Mouse (Mus musculus) heart, embryonic 13.5 days (tissue): ENCODE results near the gene Best2. TPM values are rescaled to one million over a fixed set of nuclear protein-coding genes. Genes with fewer than 3 reads are reported as not detected.
A peak's percentile ranks its signal among the peaks of the same experiment; 100 is the strongest.

Experiments
- ATAC-seq: fragments of 200-750 bp; cut with Nextera tagmentation; 2 replicates; pipeline ENCODE4 v1.8.0; 2017; ENCODE audit warnings: moderate TSS enrichment; ENCODE audit not compliant: insufficient number of reproducible peaks, low FRiP score, low TSS enrichment; ENCODE audit errors: extremely low read depth
- H3K27ac ChIP-seq: fragments of 300-500 bp; sonication (generic); replicated peaks from 2 replicates; pipeline ENCODE4 v1.5.1; 2015; ENCODE audit warnings: moderate library complexity, mild to moderate bottlenecking, inconsistent platforms
- H3K27me3 ChIP-seq: fragments of 300-500 bp; sonication (generic); replicated peaks from 2 replicates; pipeline ENCODE4 v1.6.1; 2015; ENCODE audit warnings: mild to moderate bottlenecking, inconsistent platforms
- H3K36me3 ChIP-seq: fragments of 300-500 bp; sonication (generic); 2 replicates; pipeline ENCODE4 v1.6.1; 2015; ENCODE audit warnings: mild to moderate bottlenecking, inconsistent platforms
- H3K4me1 ChIP-seq: fragments of 300-500 bp; sonication (generic); 2 replicates; pipeline ENCODE4 v1.6.1; 2015; ENCODE audit warnings: inconsistent platforms
- H3K4me2 ChIP-seq: fragments of 300-500 bp; sonication (generic); 2 replicates; pipeline ENCODE4 v1.6.1; 2015; ENCODE audit warnings: inconsistent platforms, mild to moderate bottlenecking, moderate library complexity
- H3K4me3 ChIP-seq: fragments of 300-500 bp; sonication (generic); 2 replicates; pipeline ENCODE4 v1.5.1; 2015; ENCODE audit warnings: moderate library complexity, mild to moderate bottlenecking, inconsistent platforms
- H3K9ac ChIP-seq: fragments of 300-500 bp; sonication (generic); 2 replicates; pipeline ENCODE4 v1.6.1; 2015; ENCODE audit warnings: inconsistent platforms, mild to moderate bottlenecking, moderate library complexity
- H3K9me3 ChIP-seq: fragments of 300-500 bp; sonication (generic); 2 replicates; pipeline ENCODE4 v1.6.1; 2016; ENCODE audit warnings: inconsistent platforms
- WGBS: fragments of 180-500 bp; shearing (Covaris S2); methylation state at CpG from one replicate; pipeline ENCODE4 v1.1.7; 2015; ENCODE audit warnings: mixed read lengths; 5-methylcytosine and 5-hydroxymethylcytosine counted together
- polyA plus RNA-seq: library from polyadenylated mRNA; unstranded; fragments of >200 nt; fragmentation: Nextera tagmentation; extraction: Ambion mirVana; gene quantifications from 2 replicates; pipeline ENCODE4 v1.2.1, GENCODE M21; 2015

Best2 gene
- polyA plus RNA-seq, 1 experiment from 2014 or later, result not detected

DNA sequence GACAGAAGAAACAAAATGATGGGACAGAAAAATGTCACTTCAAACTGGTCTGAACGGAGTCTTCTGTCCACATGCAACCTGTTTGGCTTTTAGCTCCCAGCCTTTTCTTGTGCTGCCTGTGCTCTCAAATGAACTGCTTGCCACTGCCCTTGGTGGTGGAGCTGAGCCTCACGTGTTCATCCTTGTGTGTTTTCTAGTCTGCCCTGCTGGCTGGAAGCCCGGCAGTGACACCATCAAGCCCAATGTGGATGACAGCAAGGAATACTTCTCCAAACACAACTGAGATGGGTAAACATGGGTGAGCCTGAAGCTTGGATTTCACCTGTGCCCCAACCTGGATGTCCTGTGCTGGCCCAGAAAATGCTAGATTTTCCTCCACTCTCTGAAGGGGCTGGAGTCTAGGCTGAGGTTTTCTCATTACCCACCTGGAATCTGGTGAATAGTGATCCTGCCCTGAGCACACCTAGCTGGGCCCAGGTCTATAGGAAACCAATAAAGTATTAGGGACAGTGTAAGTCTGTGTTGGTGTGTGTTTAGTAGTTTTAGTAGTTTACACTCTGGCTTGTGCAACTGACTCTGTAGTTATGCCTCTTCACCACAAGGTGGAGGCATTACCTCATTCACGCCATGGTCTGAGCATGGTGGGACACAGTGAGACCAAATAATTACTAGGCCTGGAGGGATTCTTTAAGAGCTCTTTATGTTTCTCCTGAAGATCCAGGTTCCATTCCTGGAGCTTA is 40.4 kb downstream of the Best2 start:
- Histone ChIP-seq H3K4me3 (peak overlapping the region; percentile 21; the same call in 1 of the 2 replicates), H3K4me1 (peaks cover 51% of the 10 kb centered on the region), H3K9ac (no peak overlapping the region), H3K4me2 (peak overlapping the region; percentile 99), H3K27ac (peak overlapping the region; percentile 4; the same call in 1 of the 2 replicates), H3K27me3 (no peaks in the 10 kb centered on the region), H3K36me3 (peaks cover 49% of the 10 kb centered on the region), H3K9me3 (no peaks in the 10 kb centered on the region)
- no peak for ATAC-seq
- WGBS, result 63% methylated on average over 4 of the region's 4 CpGs

DNA sequence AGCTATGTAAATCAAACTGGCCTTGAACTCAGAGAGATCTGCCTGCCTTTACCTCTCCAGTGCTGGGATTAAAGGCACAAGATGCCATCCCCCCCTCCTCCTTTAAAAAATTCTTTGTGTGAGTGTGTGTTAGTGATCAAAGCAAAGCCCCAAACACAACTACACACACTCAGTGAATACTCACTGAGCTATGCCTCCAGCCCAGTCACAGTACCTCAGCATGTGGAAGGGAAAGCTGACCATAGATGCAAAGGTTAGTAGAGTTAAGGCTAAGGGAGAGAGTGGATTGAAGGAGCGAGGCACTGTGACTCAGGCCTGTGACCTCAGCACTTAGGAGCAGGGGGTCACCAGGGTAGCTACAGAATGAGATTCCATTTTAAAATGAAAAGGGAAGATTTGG is 41.3 kb downstream of the Best2 start:
- 90% methylated on average over 1 of the region's 1 CpGs for WGBS
- Histone ChIP-seq H3K4me2 (peak overlapping the region; percentile 99), H3K27ac (peak overlapping the region; percentile 4; the same call in 1 of the 2 replicates)

DNA sequence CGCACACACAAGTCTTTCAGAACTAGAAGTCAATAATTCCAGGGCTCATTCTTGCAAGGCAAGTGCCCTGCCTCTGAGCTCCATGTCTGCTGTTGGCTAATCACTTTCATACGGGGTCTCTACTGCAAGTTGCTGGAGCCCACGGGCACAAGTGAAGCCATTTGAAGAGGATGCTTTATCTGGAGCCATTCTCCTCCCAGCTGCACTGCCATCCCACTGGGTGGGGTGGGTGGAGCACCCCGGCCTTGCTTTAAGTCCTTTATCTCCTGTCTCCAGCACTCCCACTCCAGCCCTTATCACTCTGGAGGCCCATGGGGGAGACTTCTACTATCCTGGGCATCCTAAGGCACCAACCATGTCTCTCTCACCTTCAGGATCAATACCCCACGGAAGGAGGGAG is 43.4 kb downstream of the Best2 start:
- 32% methylated on average over 5 of the region's 5 CpGs for WGBS

More for the DNA sequence above, 41.3 kb downstream of the Best2 start:
- ATAC-seq, result no peak
- Histone ChIP-seq H3K4me1 (peaks cover 51% of the 10 kb centered on the region), H3K4me3 (peak overlapping the region; percentile 21; the same call in 1 of the 2 replicates), H3K9ac (no peak overlapping the region), H3K27me3 (no peaks in the 10 kb centered on the region), H3K36me3 (peaks cover 49% of the 10 kb centered on the region), H3K9me3 (no peaks in the 10 kb centered on the region)

DNA sequence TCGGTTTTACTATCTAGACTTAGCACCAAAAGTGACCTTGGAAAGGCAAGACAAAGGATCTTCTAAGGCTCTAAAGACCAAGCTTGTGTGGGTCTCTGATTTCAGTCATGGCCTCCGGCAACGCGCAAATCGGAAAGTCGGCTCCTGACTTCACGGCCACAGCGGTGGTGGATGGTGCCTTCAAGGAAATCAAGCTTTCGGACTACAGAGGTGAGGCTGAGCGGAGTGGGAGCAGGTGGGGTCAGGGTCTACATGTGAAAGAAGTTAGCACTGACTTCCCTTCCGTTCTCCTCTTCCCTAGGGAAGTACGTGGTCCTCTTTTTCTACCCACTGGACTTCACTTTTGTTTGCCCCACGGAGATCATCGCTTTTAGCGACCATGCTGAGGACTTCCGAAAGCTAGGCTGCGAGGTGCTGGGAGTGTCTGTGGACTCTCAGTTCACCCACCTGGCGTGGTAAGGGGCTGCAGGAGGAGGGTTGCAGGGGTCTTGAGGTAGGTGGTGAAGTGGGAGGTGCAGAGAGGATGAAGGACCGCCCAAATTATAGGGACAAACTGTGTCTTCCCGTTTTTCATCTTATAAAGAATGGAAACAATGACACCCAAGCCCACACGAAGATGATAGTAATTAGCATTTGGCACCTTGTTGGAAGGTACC is 44.1 kb downstream of the Best2 start:
- Histone ChIP-seq H3K9me3 (no peaks in the 10 kb centered on the region), H3K36me3 (peaks cover 47% of the 10 kb centered on the region), H3K4me1 (peaks cover 50% of the 10 kb centered on the region), H3K4me3 (peak overlapping the region; percentile 67), H3K4me2 (peak overlapping the region; percentile 99), H3K27ac (peak overlapping the region; percentile 88), H3K9ac (peak overlapping the region; percentile 90), H3K27me3 (no peaks in the 10 kb centered on the region)
- ATAC-seq, result no peak
- WGBS, result 9% methylated on average over 21 of the region's 21 CpGs

More for the DNA sequence above, 43.4 kb downstream of the Best2 start:
- Histone ChIP-seq H3K36me3 (peaks cover 49% of the 10 kb centered on the region), H3K9ac (peak overlapping the region; percentile 90), H3K4me2 (peak overlapping the region; percentile 99), H3K4me3 (peak overlapping the region; percentile 67), H3K9me3 (no peaks in the 10 kb centered on the region), H3K27me3 (no peaks in the 10 kb centered on the region), H3K4me1 (peaks cover 51% of the 10 kb centered on the region), H3K27ac (peak overlapping the region; percentile 88)
- ATAC-seq, result peak; percentile 61

DNA sequence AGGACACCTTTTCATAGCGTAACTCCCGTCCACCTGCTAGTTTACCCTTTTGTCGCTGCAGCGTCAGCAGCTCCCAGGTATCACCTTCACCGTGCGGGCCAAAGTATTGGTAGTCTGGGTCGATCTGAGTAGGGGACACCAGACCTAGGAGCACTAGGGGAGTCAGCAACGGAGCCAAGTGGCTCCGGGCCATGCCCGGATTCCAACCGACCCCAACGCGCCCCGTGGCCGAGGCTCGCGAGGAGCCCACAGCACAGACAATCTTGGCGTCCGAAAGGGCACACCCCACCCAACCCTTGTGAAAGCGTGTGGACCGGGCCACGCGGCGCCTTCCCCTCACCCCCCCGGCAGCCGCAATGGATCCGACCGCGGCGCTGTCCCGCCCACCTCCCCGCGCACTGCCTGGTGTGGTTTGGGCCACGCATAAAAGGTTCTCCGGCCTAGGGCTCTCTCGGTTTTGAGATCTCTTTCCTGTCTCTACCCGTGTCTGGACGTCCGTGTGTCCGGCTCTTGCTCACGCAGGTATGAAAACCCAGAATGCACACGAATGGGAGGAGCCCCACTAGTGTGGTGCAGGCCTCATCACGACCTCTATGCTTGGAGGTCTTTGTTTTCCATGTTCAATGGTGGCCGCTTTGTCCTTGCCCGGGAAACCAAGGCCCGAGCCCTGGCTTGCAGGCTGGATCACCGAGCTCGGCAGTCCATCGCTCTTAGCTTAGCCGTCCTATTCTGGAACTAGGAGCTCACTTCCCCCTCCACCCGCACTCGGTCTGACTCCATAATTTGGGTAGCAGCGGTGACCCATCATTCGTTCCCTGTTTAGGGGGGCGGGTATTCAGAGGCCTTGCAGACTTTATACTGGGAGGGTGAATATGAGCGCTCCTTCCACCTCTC is 44.8 kb downstream of the Best2 start, which contains the start of the genes Gm49661, Prdx2 and Rnaseh2a:
TSS of gene Gm49661 (minus strand) at position 193 of the 894 bp plus-strand sequence.
TSS of gene Prdx2 (plus strand) at position 347 of the 894 bp plus-strand sequence.
TSS of gene Rnaseh2a (minus strand) at position 527 of the 894 bp plus-strand sequence.
- no peaks in the 10 kb centered on the region for H3K27me3 ChIP-seq
- H3K4me3 ChIP-seq, result peak within 1 kb of the TSS; percentile 67
- under 1% methylated on average over 56 of the region's 56 CpGs for WGBS
- peaks cover 48% of the 10 kb centered on the region for H3K4me1 ChIP-seq
- peak within 1 kb of the TSS; percentile 90 for H3K9ac ChIP-seq
- H3K27ac ChIP-seq, result peak within 1 kb of the TSS; percentile 88
- peak; percentile 70 for ATAC-seq
- peak within 1 kb of the TSS; percentile 99 for H3K4me2 ChIP-seq
- H3K9me3 ChIP-seq, result no peaks in the 10 kb centered on the region
- H3K36me3 ChIP-seq, result peaks cover 39% of the 10 kb centered on the region

DNA sequence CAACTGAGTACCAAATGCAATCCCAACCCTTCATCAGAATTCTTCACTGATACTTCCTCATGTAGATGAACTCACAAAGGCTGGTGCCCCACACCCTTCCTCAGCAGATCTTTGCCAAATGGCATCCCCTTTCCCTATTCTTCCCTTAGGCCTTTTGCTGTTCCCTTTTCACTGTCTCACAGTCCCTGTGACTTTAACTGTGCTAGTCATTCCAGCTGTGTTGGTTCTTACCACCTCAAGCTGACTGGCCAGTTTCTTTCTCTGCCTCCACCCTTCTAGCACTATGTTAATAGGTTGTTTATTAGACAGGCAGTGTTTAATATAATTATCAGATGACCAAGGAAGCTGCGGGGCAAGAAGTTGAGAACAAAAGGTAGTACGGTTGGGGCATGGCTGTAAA is 45.7 kb downstream of the Best2 start:
- H3K4me2 ChIP-seq, result peak overlapping the region; percentile 99
- H3K27ac ChIP-seq, result peak overlapping the region; percentile 88
- peak overlapping the region; percentile 90 for H3K9ac ChIP-seq
- no peak for ATAC-seq
- H3K4me1 ChIP-seq, result peaks cover 47% of the 10 kb centered on the region
- no peaks in the 10 kb centered on the region for H3K9me3 ChIP-seq
- H3K27me3 ChIP-seq, result no peaks in the 10 kb centered on the region
- H3K4me3 ChIP-seq, result peak overlapping the region; percentile 67
- peaks cover 35% of the 10 kb centered on the region for H3K36me3 ChIP-seq
- 24% methylated on average over 2 of the region's 2 CpGs for WGBS

DNA sequence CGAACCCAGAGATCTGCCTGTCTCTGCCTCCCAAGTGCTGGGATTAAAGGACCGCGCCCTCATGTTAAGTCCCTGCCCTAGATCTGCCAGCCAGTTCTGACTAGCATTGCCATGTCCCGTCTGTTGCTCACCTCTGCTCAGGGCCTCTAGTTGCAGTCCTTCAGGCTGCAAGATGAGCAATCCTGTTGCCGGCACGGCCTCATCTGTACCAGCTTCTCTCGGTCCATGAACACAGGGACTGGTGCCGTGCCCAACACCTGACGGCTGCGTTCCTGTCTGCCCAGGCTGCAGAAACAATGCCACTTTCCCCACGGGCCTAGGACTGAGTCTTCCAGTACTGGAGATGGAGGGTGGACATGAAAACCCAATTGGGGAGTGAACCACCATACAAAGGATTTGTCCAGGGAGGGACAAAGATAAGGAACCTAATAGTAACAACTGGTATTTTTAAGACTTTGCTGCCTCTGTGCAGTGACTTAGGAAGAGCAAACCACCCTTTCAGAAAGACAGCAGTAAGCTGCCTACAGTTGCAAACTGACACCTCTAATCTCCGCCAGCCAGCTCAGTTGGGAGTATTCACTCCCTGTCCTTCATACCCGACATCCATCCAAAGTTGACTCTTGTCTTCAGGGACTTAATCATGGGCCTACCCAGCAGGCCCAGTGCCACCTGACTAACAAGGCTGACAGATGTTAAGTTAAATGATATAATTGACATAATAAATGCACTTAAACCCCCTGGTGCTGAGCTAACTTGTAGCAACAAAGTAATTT is 46.6 kb downstream of the Best2 start:
- H3K9ac ChIP-seq, result peak overlapping the region; percentile 90
- no peak for ATAC-seq
- H3K4me2 ChIP-seq, result peak overlapping the region; percentile 99
- H3K27ac ChIP-seq, result peak overlapping the region; percentile 88
- WGBS, result 86% methylated on average over 13 of the region's 13 CpGs
- H3K9me3 ChIP-seq, result no peaks in the 10 kb centered on the region
- peaks cover 47% of the 10 kb centered on the region for H3K4me1 ChIP-seq
- no peaks in the 10 kb centered on the region for H3K27me3 ChIP-seq
- H3K36me3 ChIP-seq, result peaks cover 30% of the 10 kb centered on the region
- peak overlapping the region; percentile 67; the same call in 1 of the 2 replicates for H3K4me3 ChIP-seq

DNA sequence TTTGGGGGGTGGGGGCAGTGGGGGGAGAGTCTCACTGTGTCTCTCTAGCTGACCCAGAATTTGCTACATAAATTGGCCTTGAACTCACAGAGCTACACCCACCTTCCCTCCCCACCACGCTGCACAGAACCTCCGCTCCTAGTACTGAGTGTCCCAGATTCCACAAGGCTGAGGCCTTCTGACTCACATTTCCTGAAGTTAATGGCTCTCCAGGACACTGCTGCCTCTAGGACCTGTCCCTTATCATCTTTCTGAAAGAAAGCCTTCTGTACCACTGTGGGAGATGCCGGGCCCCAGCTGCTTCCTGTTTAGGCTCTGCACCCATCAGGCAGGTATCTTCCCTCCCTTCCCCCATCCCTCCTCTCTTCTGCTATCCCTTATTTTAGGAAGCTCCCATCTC is 47.7 kb downstream of the Best2 start:
- 28% methylated on average over 3 of the region's 3 CpGs for WGBS
- Histone ChIP-seq H3K4me3 (peak overlapping the region; percentile 76), H3K36me3 (peaks cover 23% of the 10 kb centered on the region), H3K9me3 (no peaks in the 10 kb centered on the region), H3K27me3 (no peaks in the 10 kb centered on the region), H3K27ac (peak overlapping the region; percentile 64), H3K9ac (0 out of 2 replicates have a peak overlapping the region, but pooled peaks have one; percentile 50), H3K4me1 (peaks cover 47% of the 10 kb centered on the region), H3K4me2 (peak overlapping the region; percentile 99)
- no peak for ATAC-seq

DNA sequence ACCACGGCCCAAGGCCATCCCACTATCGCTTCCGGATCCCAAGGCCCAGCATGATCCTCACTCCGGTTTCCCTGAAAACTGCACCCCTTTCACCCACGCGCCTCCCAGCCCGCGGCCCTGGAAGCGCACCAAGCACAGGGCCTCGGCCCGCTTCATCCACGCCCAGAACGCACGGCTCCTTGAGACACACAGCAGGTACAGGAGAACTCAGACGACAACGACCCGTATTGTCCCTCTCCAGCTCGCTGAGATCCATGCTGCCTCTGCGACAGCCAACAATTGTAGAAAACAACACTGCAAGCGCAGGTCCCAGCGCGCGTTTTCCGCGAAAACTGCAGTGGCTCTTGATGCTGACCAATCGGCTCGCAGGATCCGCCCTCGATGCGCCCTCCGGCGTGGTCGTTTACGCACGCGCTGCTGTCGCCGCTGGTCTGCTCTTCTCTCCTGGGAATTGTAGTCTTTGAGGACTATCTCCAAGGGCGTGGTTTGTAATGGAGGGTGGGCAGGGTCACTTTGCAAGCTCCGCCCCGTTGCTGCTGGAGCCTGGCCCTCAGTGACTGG is 48.5 kb downstream of the Best2 start:
- under 1% methylated on average over 41 of the region's 41 CpGs for WGBS
- ATAC-seq, result peak; percentile 79
- H3K9ac ChIP-seq, result peak overlapping the region; percentile 87
- H3K27ac ChIP-seq, result peak overlapping the region; percentile 82
- no peaks in the 10 kb centered on the region for H3K27me3 ChIP-seq
- peak overlapping the region; percentile 76 for H3K4me3 ChIP-seq
- H3K4me2 ChIP-seq, result peak overlapping the region; percentile 99
- H3K4me1 ChIP-seq, result peaks cover 41% of the 10 kb centered on the region
- peaks cover 20% of the 10 kb centered on the region for H3K36me3 ChIP-seq
- no peaks in the 10 kb centered on the region for H3K9me3 ChIP-seq

DNA sequence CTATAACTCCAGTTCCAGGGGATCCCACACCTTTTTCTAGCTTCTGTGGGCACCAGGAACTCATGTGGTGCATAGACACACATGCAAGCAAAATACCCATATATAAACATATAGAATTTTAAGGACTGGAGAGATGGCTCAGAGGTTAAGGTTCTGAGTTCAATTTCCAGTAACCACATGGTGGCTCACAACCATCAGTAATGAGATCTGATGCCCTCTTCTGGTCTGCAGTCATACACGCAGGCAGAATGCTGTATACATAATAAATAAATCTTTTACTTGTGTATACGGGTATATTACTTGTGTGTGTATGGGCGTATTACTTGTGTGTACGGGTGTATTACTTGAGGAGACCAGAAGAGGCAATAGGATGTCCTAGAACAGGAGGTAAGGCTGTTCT is 50.4 kb downstream of the Best2 start:
- Histone ChIP-seq H3K36me3 (peaks cover 29% of the 10 kb centered on the region), H3K27me3 (no peaks in the 10 kb centered on the region), H3K9ac (no peak overlapping the region), H3K4me2 (no peak overlapping the region), H3K27ac (no peak overlapping the region), H3K4me3 (no peak overlapping the region), H3K4me1 (peaks cover 35% of the 10 kb centered on the region), H3K9me3 (no peaks in the 10 kb centered on the region)
- ATAC-seq, result no peak
- WGBS, result 85% methylated on average over 4 of the region's 4 CpGs
